Mouse (Mus musculus) heart, embryonic 10.5 days (tissue): Measurements from ENCODE around the gene Ldlrad3. TPM values are rescaled to one million over a fixed set of nuclear protein-coding genes. Genes with fewer than 3 reads are reported as not detected.

Experiments used
- DNase-seq: peaks from one replicate; pipeline ENCODE4 v3.0.0-alpha.2; 2017; ENCODE audit warnings: low spot score
- H3K27ac ChIP-seq: fragments of 300-500 bp; sonication (generic); 2 replicates; pipeline ENCODE4 v1.5.1; 2016; ENCODE audit warnings: mild to moderate bottlenecking
- H3K27me3 ChIP-seq: fragments of 300-500 bp; sonication (generic); 2 replicates; pipeline ENCODE4 v1.6.1; 2016; ENCODE audit warnings: mild to moderate bottlenecking; ENCODE audit not compliant: poor library complexity, insufficient read depth, severe bottlenecking
- H3K36me3 ChIP-seq: fragments of 300-500 bp; sonication (generic); 2 replicates; pipeline ENCODE4 v1.6.1; 2016; ENCODE audit warnings: mild to moderate bottlenecking, moderate library complexity
- H3K4me1 ChIP-seq: fragments of 300-500 bp; sonication (generic); 2 replicates; pipeline ENCODE4 v1.6.1; 2016; ENCODE audit warnings: mild to moderate bottlenecking
- H3K4me3 ChIP-seq: fragments of 300-500 bp; sonication (generic); 2 replicates; pipeline ENCODE4 v1.5.1; 2016; ENCODE audit warnings: mild to moderate bottlenecking, moderate library complexity
- H3K9me3 ChIP-seq: fragments of 300-500 bp; sonication (generic); 2 replicates; pipeline ENCODE4 v1.6.1; 2016; ENCODE audit warnings: mild to moderate bottlenecking, moderate library complexity
- WGBS: fragments of 180-500 bp; shearing (Covaris S2); methylation state at CpG from one replicate; pipeline ENCODE4 v1.1.7; 2016; 5-methylcytosine and 5-hydroxymethylcytosine counted together
- polyA plus RNA-seq: library from polyadenylated mRNA; unstranded; fragments of >200 nt; fragmentation: Nextera tagmentation; extraction: Ambion mirVana; gene quantifications from 2 replicates; pipeline ENCODE4 v1.2.1, GENCODE M21; 2016

The Ldlrad3 gene
- polyA plus RNA-seq, 1 experiment from 2014 or later = 27.5 TPM

- 74% methylated on average over 2 of the region's 2 CpGs for WGBS
- no peak for DNase-seq
- Histone ChIP-seq H3K36me3 (no peaks in the 10 kb centered on the region), H3K4me3 (no peak overlapping the region), H3K4me1 (peaks cover 35% of the 10 kb centered on the region), H3K27ac (no peak overlapping the region), H3K9me3 (no peaks in the 10 kb centered on the region), H3K27me3 (no peaks in the 10 kb centered on the region)
These were observed 146.2 kb downstream of the Ldlrad3 start for GRCm38 (mm10) chr2:102040011-102040410.

DNA sequence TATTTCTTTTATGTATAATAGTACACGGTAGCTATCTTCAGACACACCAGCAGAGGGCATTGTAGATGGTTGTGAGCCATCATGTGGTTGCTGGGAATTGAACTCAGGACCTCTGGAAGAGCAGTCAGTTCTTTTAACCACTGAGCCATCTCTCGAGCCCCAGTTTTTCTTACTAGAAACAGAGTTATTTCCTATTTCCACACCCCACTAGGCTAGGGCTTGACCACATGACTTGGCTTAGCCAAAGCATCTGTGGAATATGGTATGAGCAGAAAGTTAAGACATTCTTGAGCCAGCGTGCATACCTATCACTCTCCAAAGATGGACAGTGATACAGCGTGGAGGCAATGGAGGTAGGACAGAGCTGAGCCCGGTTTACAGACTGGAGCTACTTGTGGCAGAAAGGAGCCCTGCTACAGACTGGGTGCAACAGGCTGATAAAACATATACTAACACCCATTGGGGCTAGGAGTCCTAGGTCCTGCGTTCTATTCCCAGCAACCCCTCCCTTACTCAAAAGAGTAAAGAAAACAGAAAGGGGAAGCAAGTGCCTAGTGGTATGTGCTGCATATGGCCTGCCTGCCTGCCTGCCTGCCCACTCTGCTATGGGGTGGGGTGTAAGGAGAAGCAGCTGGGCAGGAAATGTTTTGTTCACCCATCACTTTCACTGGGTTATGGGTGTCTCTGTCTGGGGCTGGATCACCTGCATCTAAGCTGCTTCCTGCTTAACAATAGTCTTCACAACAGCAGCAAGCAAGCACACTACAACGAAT lies 147.1 kb downstream of the Ldlrad3 start:
- Histone ChIP-seq H3K4me3 (no peak overlapping the region), H3K27me3 (no peaks in the 10 kb centered on the region), H3K36me3 (no peaks in the 10 kb centered on the region), H3K9me3 (no peaks in the 10 kb centered on the region), H3K4me1 (peaks cover 36% of the 10 kb centered on the region), H3K27ac (no peak overlapping the region)
- DNase-seq = no peak
- WGBS = 81% methylated on average over 7 of the region's 7 CpGs

GRCm38 (mm10) chr2:102038229-102038894 lies 147.8 kb downstream of the Ldlrad3 start:
- no peak for DNase-seq
- Histone ChIP-seq H3K27ac (no peak overlapping the region), H3K27me3 (no peaks in the 10 kb centered on the region), H3K4me1 (peaks cover 44% of the 10 kb centered on the region), H3K36me3 (no peaks in the 10 kb centered on the region), H3K9me3 (no peaks in the 10 kb centered on the region), H3K4me3 (no peak overlapping the region)
- WGBS = 72% methylated on average over 10 of the region's 10 CpGs

- H3K9me3 ChIP-seq = no peaks in the 10 kb centered on the region
- peaks cover 51% of the 10 kb centered on the region for H3K4me1 ChIP-seq
- no peak for DNase-seq
- H3K27ac ChIP-seq = peak overlapping the region; percentile 77
- H3K4me3 ChIP-seq = no peak overlapping the region
- 58% methylated on average over 18 of the region's 18 CpGs for WGBS
- H3K27me3 ChIP-seq = no peaks in the 10 kb centered on the region
- H3K36me3 ChIP-seq = no peaks in the 10 kb centered on the region
These were observed 149.3 kb downstream of the Ldlrad3 start for GRCm38 (mm10) chr2:102036665-102037511.

- H3K9me3 ChIP-seq = no peaks in the 10 kb centered on the region
- 82% methylated on average over 11 of the region's 11 CpGs for WGBS
- H3K4me1 ChIP-seq = peaks cover 42% of the 10 kb centered on the region
- no peak overlapping the region for H3K4me3 ChIP-seq
- H3K36me3 ChIP-seq = no peaks in the 10 kb centered on the region
- H3K27me3 ChIP-seq = no peaks in the 10 kb centered on the region
- no peak for DNase-seq
- H3K27ac ChIP-seq = no peak overlapping the region
These were observed 151.7 kb downstream of the Ldlrad3 start for GRCm38 (mm10) chr2:102034513-102034879.

DNA sequence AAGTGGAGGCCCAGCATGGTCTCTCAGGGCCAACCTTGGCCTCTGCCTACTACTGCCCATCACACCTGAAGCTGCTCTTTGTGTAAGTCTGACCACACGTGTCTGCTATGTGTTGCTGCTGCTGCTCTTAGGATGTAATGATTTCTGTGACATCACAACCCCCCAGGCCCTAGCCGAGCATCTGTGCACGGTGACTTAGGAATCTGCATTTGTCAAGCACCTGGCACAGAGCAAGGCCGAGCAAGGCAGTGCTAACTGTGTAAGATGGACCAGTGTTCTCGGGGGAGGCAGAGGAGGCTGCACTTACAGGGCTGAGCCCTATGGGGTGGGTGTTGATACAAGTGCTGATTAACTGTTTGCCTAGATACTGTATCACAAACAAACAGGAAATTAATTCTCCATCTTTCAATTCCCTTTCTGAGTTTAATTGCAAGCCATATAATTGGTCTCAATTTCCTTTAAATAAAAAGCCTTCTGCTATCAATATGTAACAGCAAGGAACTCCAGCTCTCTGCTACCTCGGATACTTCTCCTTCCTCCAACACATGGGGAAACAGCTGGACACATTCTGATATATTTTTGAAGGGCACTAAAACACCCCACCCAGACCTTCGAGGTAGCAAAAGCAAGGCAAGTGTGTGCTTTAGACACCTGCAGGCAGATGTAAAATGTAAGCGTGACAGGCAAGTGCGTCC lies 152.2 kb downstream of the Ldlrad3 start:
- H3K4me1 ChIP-seq = peaks cover 36% of the 10 kb centered on the region
- H3K9me3 ChIP-seq = no peaks in the 10 kb centered on the region
- H3K27ac ChIP-seq = no peak overlapping the region
- H3K36me3 ChIP-seq = no peaks in the 10 kb centered on the region
- no peaks in the 10 kb centered on the region for H3K27me3 ChIP-seq
- 70% methylated on average over 9 of the region's 9 CpGs for WGBS
- DNase-seq = no peak
- no peak overlapping the region for H3K4me3 ChIP-seq

DNA sequence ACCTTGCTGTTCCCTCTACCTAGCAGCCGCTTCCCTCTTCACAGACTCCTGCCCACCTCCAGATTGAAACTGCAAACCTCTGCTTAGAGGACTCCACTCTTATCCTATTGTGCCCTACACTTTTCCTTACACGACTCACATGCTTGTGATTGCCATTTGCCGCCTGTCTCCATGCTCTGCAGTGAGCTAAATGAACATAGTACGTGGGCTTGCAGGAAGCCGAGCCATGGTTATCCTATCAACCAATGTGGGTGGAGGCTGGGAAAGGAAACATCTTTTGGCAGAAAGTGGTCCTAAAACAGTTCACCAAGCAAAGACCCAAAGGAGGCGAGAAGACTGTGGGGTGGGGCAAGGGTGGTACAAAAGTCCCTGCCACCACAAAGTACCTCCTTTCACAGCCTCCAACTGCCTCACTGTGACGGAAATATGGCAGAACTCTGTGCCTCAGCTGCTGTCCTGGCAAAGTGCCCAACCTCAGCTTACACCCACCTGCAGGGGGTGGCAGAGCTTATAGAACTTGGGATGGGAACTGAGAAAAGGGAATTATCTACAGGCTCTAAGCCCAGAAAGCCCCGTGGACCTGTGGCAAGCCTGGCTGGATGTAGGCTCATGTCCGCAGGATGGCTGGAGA lies 153.4 kb downstream of the Ldlrad3 start:
- 72% methylated on average over 9 of the region's 9 CpGs for WGBS
- Histone ChIP-seq H3K27ac (no peak overlapping the region), H3K27me3 (no peaks in the 10 kb centered on the region), H3K9me3 (no peaks in the 10 kb centered on the region), H3K36me3 (no peaks in the 10 kb centered on the region), H3K4me1 (peaks cover 31% of the 10 kb centered on the region), H3K4me3 (no peak overlapping the region)
- DNase-seq = no peak

DNA sequence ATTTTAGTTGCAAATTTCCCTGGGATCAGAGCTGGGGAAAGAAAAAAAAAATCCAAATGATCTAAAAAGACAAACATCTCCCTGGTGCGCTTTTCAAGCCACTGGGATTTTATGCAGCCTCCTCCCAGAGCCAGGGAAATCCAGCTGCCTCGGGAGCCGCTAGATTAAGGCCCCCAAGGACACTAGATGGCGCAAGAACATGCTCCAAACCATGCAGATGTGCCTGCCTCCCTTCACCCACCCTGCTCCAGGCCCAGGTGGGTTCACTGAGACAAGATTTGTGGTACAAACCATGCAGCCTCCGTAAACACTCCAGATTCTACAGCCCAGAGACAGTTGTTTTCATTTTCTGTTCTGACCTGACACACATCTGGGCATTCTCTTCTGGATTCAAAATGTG lies 155.5 kb downstream of the Ldlrad3 start:
- 33% methylated on average over 5 of the region's 5 CpGs for WGBS
- Histone ChIP-seq H3K36me3 (no peaks in the 10 kb centered on the region), H3K9me3 (no peaks in the 10 kb centered on the region), H3K4me1 (peaks cover 16% of the 10 kb centered on the region; the same call in 1 of the 2 replicates), H3K4me3 (no peak overlapping the region), H3K27ac (no peak overlapping the region), H3K27me3 (no peaks in the 10 kb centered on the region)
- no peak for DNase-seq

DNA sequence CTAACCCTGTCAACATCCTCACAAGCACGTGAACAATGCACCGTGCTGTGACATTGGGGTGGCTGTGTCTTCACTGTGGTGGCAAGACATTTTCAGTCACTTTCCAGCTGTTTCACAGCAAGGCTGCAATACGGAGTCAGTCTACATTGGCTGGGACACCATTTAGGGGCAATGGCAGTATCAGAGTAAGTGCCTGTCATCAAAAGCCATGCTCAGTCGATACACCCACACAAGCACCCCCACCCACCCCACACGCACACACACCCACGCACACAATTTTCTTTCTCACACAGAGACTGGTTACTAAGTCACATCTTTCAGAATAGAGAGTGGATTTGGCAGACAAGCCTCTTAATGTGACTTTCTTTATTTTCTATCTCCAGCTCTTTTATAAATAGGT lies 156.0 kb downstream of the Ldlrad3 start:
- H3K9me3 ChIP-seq = no peaks in the 10 kb centered on the region
- no peak overlapping the region for H3K27ac ChIP-seq
- no peaks in the 10 kb centered on the region for H3K27me3 ChIP-seq
- H3K4me1 ChIP-seq = peaks cover 16% of the 10 kb centered on the region; the same call in 1 of the 2 replicates
- WGBS = 86% methylated on average over 6 of the region's 6 CpGs
- H3K4me3 ChIP-seq = no peak overlapping the region
- no peaks in the 10 kb centered on the region for H3K36me3 ChIP-seq
- DNase-seq = no peak

DNA sequence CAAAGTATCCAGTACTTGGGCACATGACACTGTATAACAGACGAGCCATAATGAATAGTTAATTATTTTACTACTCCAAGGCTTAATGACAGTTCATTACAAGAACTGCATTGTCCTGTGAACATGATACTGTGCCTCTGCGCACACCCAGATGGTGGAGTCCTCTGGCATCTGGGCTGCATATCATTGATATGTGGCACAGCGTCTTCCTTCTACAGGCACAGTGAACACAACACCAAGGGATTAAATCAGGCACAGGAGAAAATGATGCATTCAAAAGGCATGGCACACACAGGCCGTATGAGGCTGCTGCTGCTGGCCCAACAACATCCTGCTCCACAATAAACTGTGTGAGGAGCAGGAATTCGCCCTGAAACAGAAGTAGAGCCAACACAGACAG lies 156.5 kb downstream of the Ldlrad3 start:
- Histone ChIP-seq H3K27me3 (no peaks in the 10 kb centered on the region), H3K9me3 (no peaks in the 10 kb centered on the region), H3K4me1 (peaks cover 16% of the 10 kb centered on the region; the same call in 1 of the 2 replicates), H3K4me3 (no peak overlapping the region), H3K36me3 (no peaks in the 10 kb centered on the region), H3K27ac (no peak overlapping the region)
- no peak for DNase-seq
- 76% methylated on average over 5 of the region's 5 CpGs for whole genome bisulfite sequencing

DNA sequence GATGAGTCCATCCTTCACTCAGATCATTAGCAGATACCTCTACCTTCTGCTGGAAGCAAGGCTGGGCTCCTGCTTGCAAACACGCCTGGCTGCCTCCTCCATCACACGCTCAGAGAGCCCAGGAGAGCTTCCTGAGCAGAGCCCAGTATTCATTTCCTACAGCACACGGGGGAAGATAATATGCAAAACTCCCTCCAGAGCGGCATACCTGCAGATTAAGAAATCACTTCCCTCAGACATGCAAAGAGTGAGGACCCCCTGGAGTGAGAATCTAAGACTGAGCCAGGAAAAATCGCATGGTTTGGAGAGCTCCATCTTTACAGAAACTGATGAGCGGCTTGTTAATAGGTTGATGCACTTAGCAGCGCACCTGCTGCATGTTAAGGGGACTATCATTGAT lies 158.9 kb downstream of the Ldlrad3 start:
- no peak overlapping the region for H3K4me3 ChIP-seq
- H3K9me3 ChIP-seq = no peaks in the 10 kb centered on the region

GRCm38 (mm10) chr2:102026156-102026555 lies 160.0 kb downstream of the Ldlrad3 start:
- no peaks in the 10 kb centered on the region for H3K36me3 ChIP-seq
- H3K27me3 ChIP-seq = no peaks in the 10 kb centered on the region
- no peak overlapping the region for H3K27ac ChIP-seq
- no peaks in the 10 kb centered on the region for H3K9me3 ChIP-seq
- H3K4me1 ChIP-seq = no peaks in the 10 kb centered on the region
- DNase-seq = no peak
- H3K4me3 ChIP-seq = no peak overlapping the region
- 85% methylated on average over 9 of the region's 9 CpGs for WGBS

More for the DNA sequence above, 158.9 kb downstream of the Ldlrad3 start:
- no peaks in the 10 kb centered on the region for H3K27me3 ChIP-seq
- H3K27ac ChIP-seq = no peak overlapping the region
- H3K4me1 ChIP-seq = no peaks in the 10 kb centered on the region
- 75% methylated on average over 7 of the region's 7 CpGs for WGBS
- H3K36me3 ChIP-seq = no peaks in the 10 kb centered on the region
- DNase-seq = no peak
